Mouse (Mus musculus): Measurements from ENCODE around the gene Plekhg1.

Plekhg1 gene

DNA sequence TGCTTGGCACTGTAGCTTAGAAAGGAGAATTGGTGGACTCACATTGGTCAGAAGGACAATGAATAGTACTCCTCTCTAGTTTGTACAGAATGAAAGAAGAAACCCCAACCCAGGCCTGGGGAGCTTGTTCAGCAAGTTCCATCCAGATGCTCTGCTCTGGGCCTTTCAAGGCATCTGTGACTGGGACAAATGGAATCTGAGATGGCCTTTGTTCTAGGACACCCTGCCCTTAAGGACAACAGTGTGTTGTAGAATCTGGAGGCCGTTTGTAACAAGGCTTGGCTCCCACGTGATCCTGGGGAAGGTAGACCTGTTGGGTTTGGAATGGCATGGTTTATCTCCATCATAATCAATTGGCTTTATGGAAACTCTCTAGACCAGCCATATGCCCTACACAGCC lies 141.0 kb downstream of the Plekhg1 start:
- DNase-seq (ENCODE audit: low read depth, low spot score) = no peak

DNA sequence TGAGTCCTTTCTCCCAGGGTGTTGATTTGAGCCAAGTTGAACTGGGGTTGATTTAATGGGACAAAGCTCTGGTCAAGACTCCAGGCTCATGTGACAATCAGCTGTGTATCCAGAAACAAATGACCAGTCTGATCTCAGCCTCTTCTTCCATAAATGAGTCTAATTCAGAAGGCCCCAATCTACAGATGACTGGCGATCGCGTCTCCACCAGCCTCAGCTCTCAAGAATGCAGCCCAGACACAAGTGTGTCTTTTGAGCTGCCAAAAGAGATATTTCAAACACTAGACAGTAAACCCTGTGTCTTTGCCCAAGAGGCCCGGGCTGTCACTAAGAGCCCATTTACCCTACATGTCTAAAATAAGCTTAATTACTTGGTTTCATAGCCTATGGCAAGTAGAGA lies 148.3 kb downstream of the Plekhg1 start:
- no peak for DNase-seq (ENCODE audit: low read depth, low spot score)

DNA sequence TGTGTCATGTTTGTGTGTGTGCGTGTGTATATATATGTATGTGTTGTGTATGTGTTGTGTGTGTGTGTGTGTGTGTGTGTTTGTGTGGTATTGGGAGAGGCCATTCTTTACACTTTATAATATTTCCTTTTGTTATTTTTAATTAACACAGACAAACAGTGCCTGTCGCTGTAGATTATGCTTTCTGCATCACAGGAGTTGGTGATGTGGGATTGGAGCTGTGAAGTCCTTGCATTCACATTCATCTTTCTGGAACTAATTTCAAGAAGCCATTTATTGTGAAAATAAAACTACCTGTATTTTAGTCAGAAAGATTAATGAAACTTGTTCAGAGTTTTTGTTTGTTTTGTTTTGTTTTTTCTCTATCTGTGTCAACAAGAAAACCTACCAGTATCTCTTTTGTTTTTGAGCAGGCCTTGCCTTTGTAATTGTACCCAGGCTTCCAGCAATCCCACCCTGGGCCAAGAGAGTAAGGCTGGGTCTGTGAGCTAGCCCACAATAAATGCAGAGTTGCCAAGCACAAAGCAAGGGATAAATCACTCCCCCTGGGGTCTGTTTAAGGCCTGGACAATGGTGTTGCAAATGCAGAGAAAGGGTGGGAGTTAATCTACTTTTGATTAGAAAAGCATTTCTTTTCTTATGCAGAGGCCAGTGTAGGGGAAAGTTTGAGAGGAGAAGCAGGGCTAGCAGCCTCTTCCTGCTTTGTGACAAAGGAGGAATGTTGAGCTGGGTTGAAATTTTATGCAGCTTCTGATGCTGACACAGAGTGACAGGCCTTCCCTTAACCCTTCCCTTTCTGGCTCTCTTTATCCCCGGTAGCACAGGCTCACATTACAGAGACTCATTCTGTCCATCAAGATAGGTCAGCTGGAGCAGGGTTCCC lies 151.5 kb downstream of the Plekhg1 start:
- DNase-seq (ENCODE audit: low read depth, low spot score) = no peak

DNA sequence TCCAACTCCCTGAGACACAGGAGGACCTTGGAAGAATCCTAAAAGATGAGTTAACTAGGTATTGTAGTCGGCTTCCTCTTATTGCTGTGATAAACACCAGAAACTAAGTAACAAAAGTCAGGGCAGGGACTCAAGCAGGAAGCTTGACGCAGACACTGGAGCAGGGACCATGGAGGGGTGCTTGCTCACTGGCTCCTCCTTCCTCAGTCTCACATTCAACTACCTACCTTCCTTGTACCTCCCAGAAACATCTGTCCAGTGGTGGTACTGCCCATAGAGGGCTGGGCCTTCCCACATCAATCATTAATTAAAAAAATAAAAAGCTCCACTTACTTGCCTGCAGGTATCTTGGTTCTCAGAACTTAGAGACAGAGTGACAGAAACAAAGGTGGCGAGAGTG lies 152.2 kb downstream of the Plekhg1 start:
- no peak for DNase-seq (ENCODE audit: low read depth, low spot score)

GRCm38 (mm10) chr10:3898068-3898467 lies 157.9 kb downstream of the Plekhg1 start:
- peak; percentile 13 for DNase-seq (ENCODE audit: low read depth, low spot score)

DNA sequence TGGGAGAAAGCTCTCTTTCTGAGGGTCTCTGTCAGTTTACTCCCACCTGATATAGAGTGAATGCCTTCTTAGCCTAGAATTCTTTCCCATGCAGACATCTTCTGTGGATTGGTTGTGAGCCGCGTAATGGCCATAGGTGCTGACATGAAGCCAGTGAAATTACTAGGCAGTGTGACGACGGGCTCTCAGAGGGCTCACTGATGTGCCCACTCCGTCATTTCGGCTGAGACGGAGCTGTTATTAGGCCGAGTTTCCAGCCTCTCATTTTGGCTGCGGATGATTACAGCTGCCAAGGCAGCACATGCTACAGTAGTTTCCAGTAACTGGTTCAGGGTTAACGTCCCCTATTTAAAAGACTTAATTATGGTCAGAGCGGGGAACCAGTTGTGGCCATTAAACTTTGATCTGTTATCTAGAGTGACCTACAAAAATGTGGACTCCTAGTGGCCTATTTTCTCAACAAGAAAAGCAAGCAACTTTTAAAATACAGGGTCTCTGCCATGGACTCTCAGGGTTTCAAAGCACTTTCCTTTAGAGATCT lies 160.3 kb downstream of the Plekhg1 start:
- no peak for DNase-seq (ENCODE audit: low read depth, low spot score)

GRCm38 (mm10) chr10:3905747-3906146 lies 165.6 kb downstream of the Plekhg1 start:
- DNase-seq (ENCODE audit: low read depth, low spot score) = no peak

DNA sequence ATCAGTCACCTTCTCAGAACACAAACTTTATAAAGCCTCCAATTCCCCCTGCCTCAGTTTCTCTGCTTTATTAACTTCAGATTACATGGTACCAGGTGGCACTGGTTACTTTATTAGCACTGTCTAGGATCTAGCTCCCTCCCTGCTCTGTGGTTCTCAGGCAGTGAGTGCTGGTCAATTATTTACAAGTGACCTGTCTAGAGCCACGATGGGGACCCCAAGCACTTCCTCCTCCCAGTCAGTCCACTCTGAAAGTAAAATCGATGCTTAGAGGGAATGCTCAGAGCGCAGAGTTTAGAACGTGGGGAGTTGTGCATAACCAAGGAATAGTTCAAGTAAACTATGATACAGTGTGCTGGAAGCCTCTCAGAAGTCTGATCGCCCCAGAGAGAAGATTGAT lies 173.9 kb downstream of the Plekhg1 start:
- DNase-seq (ENCODE audit: low read depth, low spot score) = no peak

- DNase-seq (ENCODE audit: low read depth, low spot score) = no peak
Measured at GRCm38 (mm10) chr10:3920368-3921152, 180.4 kb downstream of the Plekhg1 start.

DNA sequence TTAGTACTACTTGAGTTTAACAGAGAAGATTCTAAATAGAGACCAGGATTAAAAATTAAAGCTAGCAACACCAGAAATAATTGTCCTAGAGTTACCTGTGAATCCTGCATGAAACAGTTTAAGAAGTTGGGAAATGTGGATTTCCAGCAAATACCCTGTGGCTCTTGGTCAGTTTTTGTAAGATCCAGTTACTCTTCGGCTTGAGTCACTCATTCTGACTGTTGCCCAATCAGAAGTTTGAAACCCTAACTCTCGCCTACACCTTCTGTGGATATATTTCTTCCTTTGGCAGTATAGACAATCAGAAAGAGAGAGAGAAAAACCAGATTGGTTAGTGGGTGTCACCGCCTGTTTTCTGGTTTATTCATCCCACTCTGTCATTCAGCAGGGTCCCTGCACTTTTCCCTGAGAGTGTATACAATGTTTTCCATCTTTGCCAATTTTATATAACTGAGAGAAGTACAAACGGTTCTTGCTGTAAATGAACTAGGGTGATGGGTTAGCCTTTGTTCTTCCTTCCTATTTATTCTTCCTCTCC lies 187.9 kb downstream of the Plekhg1 start:
- DNase-seq (ENCODE audit: low read depth, low spot score) = no peak

GRCm38 (mm10) chr10:3931831-3932230 lies 191.7 kb downstream of the Plekhg1 start:
- DNase-seq (ENCODE audit: low read depth, low spot score) = no peak

DNA sequence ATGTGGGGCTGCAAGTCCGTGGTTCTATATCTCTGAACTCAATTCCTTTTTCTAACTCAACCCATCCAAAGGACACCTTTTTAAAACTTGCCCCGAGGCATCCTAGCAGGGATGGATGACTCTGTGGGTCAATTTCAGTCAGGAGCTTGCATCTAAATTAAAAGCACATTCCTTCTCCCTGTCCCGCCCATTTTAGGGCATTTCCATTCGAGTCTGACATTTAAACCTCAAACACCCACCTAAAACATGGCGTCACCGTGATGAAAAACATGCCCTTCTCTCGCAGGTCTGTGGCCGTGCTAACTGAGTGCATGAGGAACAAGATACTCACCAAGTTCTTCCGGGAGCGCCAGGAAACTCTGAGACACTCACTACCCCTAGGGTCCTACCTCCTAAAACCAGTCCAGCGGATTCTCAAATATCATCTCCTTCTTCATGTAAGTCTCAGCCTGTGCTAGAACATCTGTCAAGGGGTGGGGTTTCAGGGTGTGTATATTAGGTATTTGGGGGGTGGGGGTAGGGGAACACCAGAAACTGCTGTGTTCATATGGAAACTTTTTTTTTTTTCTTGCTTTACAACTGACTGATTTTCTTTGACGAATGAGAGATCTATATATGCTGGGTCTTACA lies 193.3 kb downstream of the Plekhg1 start:
- DNase-seq (ENCODE audit: low read depth, low spot score) = no peak

GRCm38 (mm10) chr10:3936864-3937263 lies 196.7 kb downstream of the Plekhg1 start:
- no peak for DNase-seq (ENCODE audit: low read depth, low spot score)

DNA sequence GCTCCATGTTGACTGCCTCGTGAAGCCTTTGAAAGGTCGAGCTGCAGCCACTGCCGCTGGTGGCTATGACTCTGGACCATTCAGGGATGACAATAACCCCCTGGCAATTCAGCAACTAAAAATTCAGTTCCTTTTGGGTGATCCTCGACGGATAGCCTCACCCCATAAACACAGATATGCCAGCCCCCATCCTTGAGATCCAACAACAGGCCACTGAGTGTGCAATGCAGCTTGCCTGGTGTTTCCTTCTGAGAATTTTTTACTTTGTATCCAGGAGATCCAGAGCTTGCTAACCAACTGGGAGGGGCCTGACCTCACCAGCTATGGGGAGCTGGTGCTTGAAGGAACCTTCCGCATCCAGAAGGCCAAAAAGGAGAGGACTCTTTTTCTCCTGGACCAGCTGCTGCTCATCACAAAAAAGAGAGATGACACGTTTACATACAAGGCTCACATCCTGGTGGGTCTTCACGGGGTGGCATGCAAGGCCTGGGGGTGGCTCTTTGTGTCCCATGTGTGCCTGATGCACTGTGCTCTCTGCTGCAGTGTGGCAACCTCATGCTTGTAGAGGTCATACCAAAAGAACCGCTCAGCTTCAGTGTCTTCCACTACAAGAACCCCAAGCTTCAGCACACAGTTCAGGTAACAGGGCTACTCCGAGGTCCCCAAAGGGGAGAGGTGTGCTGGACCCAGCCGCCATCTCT lies 199.9 kb downstream of the Plekhg1 start:
- DNase-seq (ENCODE audit: low read depth, low spot score) = no peak

- DNase-seq (ENCODE audit: low read depth, low spot score) = no peak
Measured at GRCm38 (mm10) chr10:3940596-3940975, 200.4 kb downstream of the Plekhg1 start.

- DNase-seq (ENCODE audit: low read depth, low spot score) = peak; percentile 23
Measured at GRCm38 (mm10) chr10:3941054-3941757, 201.0 kb downstream of the Plekhg1 start.

DNA sequence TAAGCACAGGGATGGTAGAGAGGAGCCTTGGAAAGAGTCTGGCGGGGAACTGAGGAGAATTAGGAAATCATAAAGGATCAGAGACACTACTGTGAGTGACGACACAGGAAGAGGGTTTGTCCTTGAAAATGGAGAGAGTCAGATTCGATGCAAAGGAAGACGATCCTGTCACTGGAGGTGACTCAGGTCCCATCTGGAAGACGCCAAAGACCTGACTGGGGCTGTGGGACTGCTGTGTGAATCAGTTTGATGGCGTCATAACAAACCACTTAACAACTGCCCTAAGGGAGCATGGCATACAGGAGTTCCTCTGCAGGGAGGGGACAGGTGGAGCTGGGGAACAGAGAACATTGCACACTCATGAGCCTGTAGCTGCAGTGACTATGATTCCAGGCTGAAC lies 202.1 kb downstream of the Plekhg1 start:
- no peak for DNase-seq (ENCODE audit: low read depth, low spot score)

- peak; percentile 56 for DNase-seq (ENCODE audit: low read depth, low spot score)
Measured at GRCm38 (mm10) chr10:3943492-3944395, 203.6 kb downstream of the Plekhg1 start.

DNA sequence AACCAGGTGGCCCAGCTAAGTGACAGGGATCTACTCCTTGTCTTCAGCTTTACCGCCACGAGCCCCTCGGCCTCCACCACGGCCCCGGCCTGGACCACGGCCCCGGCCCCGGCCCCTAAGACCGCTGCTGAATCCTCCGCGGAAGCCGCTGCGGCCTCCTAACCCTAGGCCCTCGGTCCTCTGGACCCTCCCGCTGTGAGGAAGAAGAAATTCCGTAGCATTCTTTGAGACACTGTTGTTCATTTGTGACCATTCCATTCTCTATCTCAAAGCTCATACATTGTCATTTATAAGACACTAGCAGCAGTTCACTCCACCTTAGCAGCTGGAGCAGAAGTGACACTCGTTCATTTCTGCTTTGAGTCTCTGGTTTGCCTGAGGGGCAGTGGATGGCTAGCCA lies 206.7 kb downstream of the Plekhg1 start:
- no peak for DNase-seq (ENCODE audit: low read depth, low spot score)

- DNase-seq (ENCODE audit: low read depth, low spot score) = no peak
Measured at GRCm38 (mm10) chr10:3947346-3947745, 207.2 kb downstream of the Plekhg1 start.

Measured in skeletal muscle tissue, adult 2 months (tissue).